Mouse (Mus musculus): ENCODE results near the gene Ntan1.

GRCm38 (mm10) chr16:13845031-13845430 lies 26.4 kb downstream of the Ntan1 start:
- no peak for TF ChIP-seq GATA1 (IDR thresholded peaks at IDR 0.05; ENCODE audit: borderline replicate concordance, low read length)
- TF ChIP-seq FLI1 (IDR thresholded peaks at IDR 0.05; ENCODE audit: low read length): no peak
